Mouse (Mus musculus) spleen, adult 2 months (tissue): Measurements from ENCODE around the gene Atp5e. TPM values are rescaled to one million over a fixed set of nuclear protein-coding genes. Genes with fewer than 3 reads are reported as not detected.
A peak's percentile ranks its signal among the peaks of the same experiment; 100 is the strongest.

Experiments
- DNase-seq, 2 experiments: peaks; one replicate each; pipeline versions ENCODE4 v3.0.0 to v3.0.0-alpha.2; 2012 to 2021; ENCODE audit warnings: low spot score in 2 of 2, low read depth in 1 of 2
- H3K27ac ChIP-seq: fragments of 200-500 bp; 2 replicates; pipeline ENCODE4 v1.5.1; 2012; ENCODE audit warnings: low read length, inconsistent platforms; ENCODE audit not compliant: insufficient read depth
- H3K27me3 ChIP-seq: fragments of 200-500 bp; 2 replicates; pipeline ENCODE4 v1.6.1; 2012; ENCODE audit warnings: mild to moderate bottlenecking, moderate library complexity, low read length, inconsistent platforms; ENCODE audit not compliant: control insufficient read depth, insufficient read depth
- H3K36me3 ChIP-seq: fragments of 200-500 bp; 2 replicates; pipeline ENCODE4 v1.6.1; 2012; ENCODE audit warnings: mild to moderate bottlenecking, low read length, inconsistent platforms; ENCODE audit not compliant: control insufficient read depth, insufficient read depth
- H3K4me1 ChIP-seq: fragments of 200-500 bp; 2 replicates; pipeline ENCODE4 v1.6.1; 2011; ENCODE audit warnings: inconsistent platforms; ENCODE audit not compliant: control insufficient read depth, insufficient read depth, insufficient read length
- H3K4me3 ChIP-seq: fragments of 200-500 bp; 2 replicates; pipeline ENCODE4 v1.5.1; 2011; ENCODE audit warnings: mild to moderate bottlenecking, inconsistent platforms; ENCODE audit not compliant: insufficient read depth, insufficient read length; ENCODE audit errors: extremely low read depth
- CTCF ChIP-seq: fragments of 200-500 bp; IDR thresholded peaks from 2 replicates; pipeline ENCODE4 v1.5.1; 2011; ENCODE audit warnings: mild to moderate bottlenecking, inconsistent platforms; ENCODE audit not compliant: insufficient read depth, insufficient read length, insufficient replicate concordance; ENCODE audit errors: extremely low read depth
- POLR2A ChIP-seq: fragments of 200-500 bp; IDR thresholded peaks from 2 replicates; pipeline ENCODE4 v1.6.1; 2011; ENCODE audit warnings: low read depth, low read length, inconsistent platforms
- WGBS: fragments of 180-500 bp; shearing (Covaris S2); methylation state at CpG from one replicate; pipeline ENCODE4 v1.1.7; 2018; 5-methylcytosine and 5-hydroxymethylcytosine counted together
- polyA plus RNA-seq: library from polyadenylated mRNA; depleted of rRNA; stranded (reverse); fragments of >200 nt; gene quantifications from 2 replicates; pipeline ENCODE4 v1.2.3, GENCODE M21; 2012

Atp5e gene
- polyA plus RNA-seq, 1 experiment: 183 TPM

DNA sequence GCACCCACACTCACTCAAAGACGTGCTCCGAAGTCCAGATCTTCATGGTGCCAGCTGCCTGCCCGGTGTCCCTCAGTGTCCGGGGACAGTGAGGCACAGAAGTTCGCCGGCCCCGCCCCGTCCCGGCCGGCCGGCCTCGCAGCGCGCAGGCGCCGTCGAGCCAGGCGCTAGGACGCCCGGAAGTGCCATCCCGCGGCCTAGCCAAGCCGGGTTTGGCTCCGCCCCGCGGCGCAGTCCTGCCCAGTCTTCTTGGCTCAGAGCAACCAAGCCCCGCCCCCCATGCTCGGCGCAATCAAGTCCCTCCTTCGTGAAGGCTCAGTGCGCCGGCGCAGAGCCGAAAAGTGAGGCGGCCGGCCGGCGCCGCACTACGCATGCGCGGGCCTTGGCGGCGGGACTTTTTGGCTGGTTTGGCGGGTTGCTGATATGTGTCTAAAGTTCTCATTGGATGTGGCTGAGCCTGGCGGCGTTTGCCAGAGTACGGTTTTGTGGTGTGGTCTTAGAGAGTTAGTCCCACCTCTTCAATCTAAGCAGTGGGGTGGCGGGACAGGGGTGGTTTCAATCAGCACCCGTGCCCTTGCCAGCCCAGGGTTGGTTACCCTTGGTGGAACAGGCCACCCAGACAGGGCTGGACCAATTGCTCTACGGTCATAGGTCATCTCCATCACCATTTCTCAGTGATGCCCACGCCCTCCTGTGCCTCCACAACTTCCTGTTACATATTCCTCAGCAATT, 9.1 kb upstream of the Atp5e start, which contains the start of gene Prelid3b:
Gene Prelid3b (minus strand): TSS at position 264 of the 732 bp plus-strand sequence.
- H3K27ac ChIP-seq: peak within 1 kb of the TSS; percentile 83
- peak; percentile 98 to 100 for DNase-seq
- H3K4me1 ChIP-seq: peaks cover 8% of the 10 kb centered on the region; the same call in 1 of the 2 replicates
- no peaks in the 10 kb centered on the region for H3K27me3 ChIP-seq
- TF ChIP-seq POLR2A (peak; percentile 52; the same call in 1 of the 2 replicates), CTCF (no peak)
- peaks cover 2% of the 10 kb centered on the region; the same call in 1 of the 2 replicates for H3K36me3 ChIP-seq
- peak within 1 kb of the TSS; percentile 86 for H3K4me3 ChIP-seq
- 1% methylated on average over 53 of the region's 53 CpGs for whole genome bisulfite sequencing

- DNase-seq: no peak
- peak overlapping the region; percentile 83 for H3K27ac ChIP-seq
- 4% methylated on average over 30 of the region's 30 CpGs for WGBS
- peaks cover 8% of the 10 kb centered on the region; the same call in 1 of the 2 replicates for H3K4me1 ChIP-seq
- H3K4me3 ChIP-seq: peak overlapping the region; percentile 86
- TF ChIP-seq CTCF (no peak), POLR2A (no peak)
- peaks cover 2% of the 10 kb centered on the region; the same call in 1 of the 2 replicates for H3K36me3 ChIP-seq
- no peaks in the 10 kb centered on the region for H3K27me3 ChIP-seq
Observed at GRCm38 (mm10) chr2:174472407-174472806, 8.5 kb upstream of the Atp5e start.

DNA sequence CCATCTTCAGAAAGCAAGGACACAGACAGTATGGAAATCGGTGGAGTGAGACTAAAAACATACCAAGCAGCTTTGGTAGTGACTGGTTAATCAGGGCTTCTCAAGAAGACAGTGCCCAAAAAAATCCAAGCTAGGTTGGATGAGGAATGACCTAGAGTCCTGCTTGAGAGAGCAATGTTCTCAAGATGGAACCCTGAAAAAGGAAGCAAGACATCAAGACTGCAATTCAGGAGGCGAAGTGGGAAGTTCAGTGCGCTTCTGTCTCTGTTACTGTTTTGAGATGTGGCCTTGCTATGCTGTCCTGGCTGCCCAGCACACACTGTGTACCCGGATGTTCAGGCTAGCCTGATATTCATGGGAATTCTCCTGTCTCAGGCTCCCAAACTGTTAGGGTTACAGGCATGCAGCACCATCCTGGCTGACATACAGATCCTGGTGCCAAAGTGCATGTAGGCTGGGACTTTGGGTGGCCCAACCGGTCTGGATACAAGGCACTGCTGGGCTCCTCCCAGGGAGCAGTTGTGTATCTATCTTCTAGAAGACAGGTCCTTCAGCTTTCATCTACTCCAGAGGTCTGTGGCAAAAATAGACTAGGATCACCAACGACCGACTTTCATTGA, 7.0 kb upstream of the Atp5e start:
- DNase-seq: no peak
- Histone ChIP-seq H3K4me3 (no peak overlapping the region), H3K36me3 (peaks cover 7% of the 10 kb centered on the region), H3K4me1 (peaks cover 8% of the 10 kb centered on the region; the same call in 1 of the 2 replicates), H3K27me3 (no peaks in the 10 kb centered on the region), H3K27ac (no peak overlapping the region)
- 88% methylated on average over 7 of the region's 7 CpGs for WGBS
- no peak for TF ChIP-seq CTCF
- no peak for TF ChIP-seq POLR2A

- WGBS: 61% methylated on average over 4 of the region's 4 CpGs
- peaks cover 7% of the 10 kb centered on the region for H3K36me3 ChIP-seq
Observed at GRCm38 (mm10) chr2:174470333-174470732, 6.4 kb upstream of the Atp5e start.

GRCm38 (mm10) chr2:174463370-174463769, 535 bp downstream of the Atp5e start:
- no peak for TF ChIP-seq POLR2A
- TF ChIP-seq CTCF: no peak
- peak overlapping the region; percentile 93 for H3K4me3 ChIP-seq
- 33% methylated on average over 10 of the region's 10 CpGs for WGBS
- H3K27ac ChIP-seq: no peak overlapping the region; the same call in 1 of the 2 replicates
- H3K27me3 ChIP-seq: no peaks in the 10 kb centered on the region
- peaks cover 18% of the 10 kb centered on the region for H3K36me3 ChIP-seq
- peaks cover 4% of the 10 kb centered on the region for H3K4me1 ChIP-seq
- peak in 1 of 2 experiments; percentile 11 for DNase-seq

More at GRCm38 (mm10) chr2:174470333-174470732, 6.4 kb upstream of the Atp5e start:
- Histone ChIP-seq H3K4me3 (no peak overlapping the region), H3K4me1 (peaks cover 8% of the 10 kb centered on the region; the same call in 1 of the 2 replicates), H3K27me3 (no peaks in the 10 kb centered on the region), H3K27ac (no peak overlapping the region)
- no peak for DNase-seq
- TF ChIP-seq CTCF (no peak), POLR2A (no peak)

GRCm38 (mm10) chr2:174459365-174459764, 4.5 kb downstream of the Atp5e start:
- no peak overlapping the region for H3K27ac ChIP-seq
- H3K4me1 ChIP-seq: peaks cover 4% of the 10 kb centered on the region
- no peak for DNase-seq
- H3K36me3 ChIP-seq: peaks cover 11% of the 10 kb centered on the region
- WGBS: 73% methylated on average over 2 of the region's 2 CpGs
- no peak overlapping the region for H3K4me3 ChIP-seq
- TF ChIP-seq POLR2A (no peak), CTCF (no peak)
- H3K27me3 ChIP-seq: no peaks in the 10 kb centered on the region
